Mouse (Mus musculus): ENCODE measurements around the gene Dusp1. TPM values are rescaled to one million over a fixed set of nuclear protein-coding genes. Genes with fewer than 3 reads are reported as not detected.

Gene Dusp1
- polyA plus RNA-seq, 1 experiment from 2014 or later: 26.1 TPM

DNA sequence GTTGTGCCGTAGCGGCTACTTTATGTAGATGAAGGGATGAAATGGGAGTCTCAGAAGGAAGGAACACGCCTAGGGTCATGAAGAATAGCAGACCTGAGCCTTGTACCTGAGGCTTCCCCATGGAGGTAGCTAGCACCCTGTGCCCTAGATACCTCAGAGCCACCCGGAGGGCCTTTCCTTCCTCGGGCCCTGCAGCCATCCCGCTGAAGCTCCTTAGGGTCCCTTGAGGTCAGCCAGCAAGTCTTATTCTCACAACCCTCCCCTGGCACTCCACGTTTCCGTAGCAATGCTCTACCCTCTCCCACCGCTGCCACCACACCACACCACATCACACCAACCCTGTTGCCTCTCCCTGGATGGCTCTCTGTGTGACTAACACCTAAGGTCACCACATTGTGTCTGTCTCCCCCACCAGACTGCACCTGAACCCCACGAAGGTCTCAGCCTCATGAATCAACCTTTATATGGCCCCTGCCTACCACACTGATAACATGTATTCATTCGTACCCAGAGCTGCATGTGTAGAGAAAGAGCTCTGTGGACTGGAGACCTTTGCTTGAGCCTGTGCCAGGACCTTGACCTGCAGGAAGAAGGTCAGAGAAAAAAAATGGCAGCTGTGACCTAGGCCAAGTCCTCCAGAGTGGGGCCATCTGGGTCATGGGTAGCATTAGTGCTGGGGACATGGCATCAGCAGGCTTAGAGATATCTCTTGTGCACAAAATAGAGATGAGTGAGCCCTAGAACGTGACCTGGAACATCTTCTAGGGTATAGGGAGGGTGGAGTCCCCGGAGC lies 93.6 kb downstream of the Dusp1 start:
- Histone ChIP-seq H3K4me1 (0 out of 2 replicates have a peak, but pooled peaks cover 12% of the 10 kb centered on the region), H3K9me3 (replicated peaks) (no peaks in the 10 kb centered on the region), H3K4me3 (no peak overlapping the region), H3K27me3 (ENCODE audit: low read depth, poor library complexity, severe bottlenecking) (0 out of 2 replicates have a peak, but pooled peaks cover 14% of the 10 kb centered on the region), H3K27ac (no peak overlapping the region), H3K36me3 (no peaks in the 10 kb centered on the region)
- DNase-seq (ENCODE audit: low spot score): no peak
- WGBS: 86% methylated on average over 13 of the region's 13 CpGs

DNA sequence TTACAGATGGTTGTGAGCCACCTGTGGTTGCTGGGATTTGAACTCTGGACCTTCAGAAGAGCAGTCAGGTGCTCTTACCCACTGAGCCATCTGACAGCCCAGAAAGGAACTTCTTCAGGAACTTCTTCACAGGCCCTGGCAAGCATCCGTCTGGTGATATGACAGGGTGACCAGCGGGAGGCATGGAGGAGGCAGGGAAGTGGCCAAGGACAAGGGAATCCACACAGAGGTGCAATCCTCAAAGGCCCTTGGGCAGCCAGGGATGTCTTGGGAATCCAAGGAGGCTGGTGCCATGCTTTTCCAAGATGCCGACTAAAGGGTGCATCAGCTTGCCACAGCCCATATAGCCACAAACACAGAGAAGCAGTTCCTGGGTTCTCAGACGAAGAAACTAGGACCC lies 94.3 kb downstream of the Dusp1 start:
- H3K9me3 ChIP-seq (replicated peaks): no peaks in the 10 kb centered on the region
- H3K27ac ChIP-seq: no peak overlapping the region
- WGBS: 89% methylated on average over 4 of the region's 4 CpGs
- 0 out of 2 replicates have a peak, but pooled peaks cover 14% of the 10 kb centered on the region for H3K27me3 ChIP-seq (ENCODE audit: low read depth, poor library complexity, severe bottlenecking)
- H3K36me3 ChIP-seq: no peaks in the 10 kb centered on the region
- 0 out of 2 replicates have a peak, but pooled peaks cover 12% of the 10 kb centered on the region for H3K4me1 ChIP-seq
- H3K4me3 ChIP-seq: no peak overlapping the region
- DNase-seq (ENCODE audit: low spot score): no peak

DNA sequence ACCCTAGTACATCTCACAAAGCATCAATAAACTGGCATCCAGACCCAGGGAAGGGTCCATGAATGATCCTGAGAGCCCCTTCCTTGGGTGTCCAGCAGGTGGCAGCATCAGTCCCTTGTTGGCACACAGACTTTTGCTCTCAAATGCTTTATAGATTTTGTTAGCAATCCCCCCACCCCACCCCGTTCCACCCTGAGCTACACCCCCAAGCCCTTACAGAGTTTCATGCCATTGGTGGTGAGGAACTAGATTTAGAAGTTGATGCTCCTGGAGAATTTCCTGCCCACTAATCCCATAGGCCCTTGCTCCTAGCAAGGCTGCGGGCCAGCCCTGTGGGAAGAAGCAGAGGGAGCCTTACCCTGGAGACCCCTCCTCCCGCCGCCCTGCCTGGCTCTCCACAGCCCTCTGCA lies 95.2 kb downstream of the Dusp1 start:
- WGBS: 10% methylated on average over 4 of the region's 4 CpGs
- DNase-seq (ENCODE audit: low spot score): peak; percentile 91
- no peaks in the 10 kb centered on the region for H3K9me3 ChIP-seq (replicated peaks)
- H3K27ac ChIP-seq: peak overlapping the region; percentile 66; the same call in 1 of the 2 replicates
- peak overlapping the region; percentile 29 for H3K4me3 ChIP-seq
- 0 out of 2 replicates have a peak, but pooled peaks cover 12% of the 10 kb centered on the region for H3K4me1 ChIP-seq
- H3K36me3 ChIP-seq: no peaks in the 10 kb centered on the region
- 0 out of 2 replicates have a peak, but pooled peaks cover 14% of the 10 kb centered on the region for H3K27me3 ChIP-seq (ENCODE audit: low read depth, poor library complexity, severe bottlenecking)

DNA sequence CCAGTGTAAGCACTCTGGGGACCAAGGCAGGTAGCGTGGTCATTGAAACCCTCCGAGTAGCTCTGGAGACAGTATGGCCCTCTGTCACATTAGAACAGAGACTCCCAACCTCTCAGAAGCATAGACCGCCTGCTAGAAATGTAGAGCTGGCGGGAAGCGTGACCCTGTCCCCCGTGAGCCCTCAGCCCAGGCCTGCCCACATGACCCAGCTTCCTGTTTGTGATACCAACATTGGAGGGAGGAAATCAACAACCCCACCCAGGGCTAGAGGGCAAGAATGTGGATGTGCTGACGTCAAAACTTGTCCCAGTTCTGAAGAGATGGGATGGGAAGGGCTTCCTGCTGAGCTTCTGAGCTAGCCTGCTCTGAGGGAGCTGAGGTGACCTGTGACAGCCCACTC lies 97.0 kb downstream of the Dusp1 start:
- Histone ChIP-seq H3K27ac (no peak overlapping the region; the same call in 1 of the 2 replicates), H3K36me3 (no peaks in the 10 kb centered on the region), H3K27me3 (ENCODE audit: low read depth, poor library complexity, severe bottlenecking) (0 out of 2 replicates have a peak, but pooled peaks cover 14% of the 10 kb centered on the region), H3K4me1 (0 out of 2 replicates have a peak, but pooled peaks cover 12% of the 10 kb centered on the region), H3K4me3 (no peak overlapping the region), H3K9me3 (replicated peaks) (no peaks in the 10 kb centered on the region)
- 66% methylated on average over 7 of the region's 7 CpGs for WGBS
- no peak for DNase-seq (ENCODE audit: low spot score)

DNA sequence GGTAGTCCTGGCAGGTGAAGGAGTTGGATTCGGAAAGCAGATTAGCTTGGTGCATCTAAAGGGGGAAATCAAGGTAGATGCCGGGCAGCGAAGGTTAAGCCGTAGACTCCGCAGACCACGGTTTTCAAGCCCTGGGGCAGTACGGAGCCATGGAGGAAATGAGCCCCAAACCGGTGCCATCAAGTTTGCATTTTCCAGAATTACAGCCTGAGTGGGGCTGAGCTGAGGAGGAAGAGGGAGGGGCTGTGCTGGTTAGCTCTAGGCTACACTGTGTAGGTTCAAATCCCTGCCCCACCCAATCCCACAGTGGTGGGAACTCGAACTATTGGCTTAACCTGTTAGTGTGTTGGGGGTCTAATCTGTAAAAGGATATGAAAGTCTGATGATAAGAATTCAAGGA lies 97.4 kb downstream of the Dusp1 start:
- no peak for DNase-seq (ENCODE audit: low spot score)
- Histone ChIP-seq H3K36me3 (no peaks in the 10 kb centered on the region), H3K4me1 (0 out of 2 replicates have a peak, but pooled peaks cover 9% of the 10 kb centered on the region), H3K9me3 (replicated peaks) (no peaks in the 10 kb centered on the region), H3K4me3 (no peak overlapping the region), H3K27ac (no peak overlapping the region), H3K27me3 (ENCODE audit: low read depth, poor library complexity, severe bottlenecking) (0 out of 2 replicates have a peak, but pooled peaks cover 9% of the 10 kb centered on the region)
- 81% methylated on average over 9 of the region's 9 CpGs for WGBS

DNA sequence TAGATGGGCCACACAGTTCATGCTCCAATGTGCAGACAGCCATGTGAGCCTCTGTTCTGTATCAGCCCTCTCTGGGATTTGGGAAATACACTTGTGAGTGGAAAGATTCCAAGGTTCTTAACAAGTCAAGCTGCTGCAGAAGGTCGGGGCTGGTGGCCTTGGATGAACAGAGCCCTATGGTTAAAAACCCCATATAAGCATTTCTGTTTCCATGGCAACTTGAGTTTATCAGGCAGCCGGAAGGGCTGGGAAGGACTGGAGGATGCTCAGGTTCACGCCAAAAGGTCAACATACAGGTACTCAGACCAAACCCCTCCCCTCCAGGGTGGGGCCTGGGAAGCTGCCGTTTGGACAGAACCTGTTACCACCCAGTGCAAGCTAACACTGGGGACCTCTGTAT lies 97.9 kb downstream of the Dusp1 start:
- Histone ChIP-seq H3K9me3 (replicated peaks) (no peaks in the 10 kb centered on the region), H3K4me1 (0 out of 2 replicates have a peak, but pooled peaks cover 8% of the 10 kb centered on the region), H3K36me3 (no peaks in the 10 kb centered on the region), H3K27ac (no peak overlapping the region), H3K27me3 (ENCODE audit: low read depth, poor library complexity, severe bottlenecking) (0 out of 2 replicates have a peak, but pooled peaks cover 8% of the 10 kb centered on the region), H3K4me3 (no peak overlapping the region)
- WGBS: 58% methylated on average over 4 of the region's 4 CpGs
- DNase-seq (ENCODE audit: low spot score): no peak

DNA sequence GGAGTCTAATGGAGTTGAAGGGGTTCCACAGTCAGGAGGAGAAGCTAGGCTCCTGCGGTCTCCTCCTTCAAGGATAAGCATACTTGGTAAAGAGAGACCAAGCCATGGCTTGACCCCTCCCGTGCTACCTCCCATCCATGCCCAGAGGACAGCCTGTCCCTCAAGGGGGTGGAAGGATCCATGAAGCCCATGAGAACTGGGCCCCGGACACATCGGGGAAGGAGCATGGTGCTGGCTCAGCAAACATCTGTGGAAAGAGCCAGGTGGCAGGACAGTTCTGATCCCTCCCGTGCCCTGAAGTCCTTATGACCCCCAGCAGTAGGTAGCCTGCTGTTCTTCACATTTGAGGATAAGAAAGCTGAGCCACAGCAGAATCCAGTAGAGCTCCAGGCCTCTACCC lies 98.5 kb downstream of the Dusp1 start:
- WGBS: 90% methylated on average over 5 of the region's 5 CpGs
- no peak for DNase-seq (ENCODE audit: low spot score)
- H3K36me3 ChIP-seq: no peaks in the 10 kb centered on the region

DNA sequence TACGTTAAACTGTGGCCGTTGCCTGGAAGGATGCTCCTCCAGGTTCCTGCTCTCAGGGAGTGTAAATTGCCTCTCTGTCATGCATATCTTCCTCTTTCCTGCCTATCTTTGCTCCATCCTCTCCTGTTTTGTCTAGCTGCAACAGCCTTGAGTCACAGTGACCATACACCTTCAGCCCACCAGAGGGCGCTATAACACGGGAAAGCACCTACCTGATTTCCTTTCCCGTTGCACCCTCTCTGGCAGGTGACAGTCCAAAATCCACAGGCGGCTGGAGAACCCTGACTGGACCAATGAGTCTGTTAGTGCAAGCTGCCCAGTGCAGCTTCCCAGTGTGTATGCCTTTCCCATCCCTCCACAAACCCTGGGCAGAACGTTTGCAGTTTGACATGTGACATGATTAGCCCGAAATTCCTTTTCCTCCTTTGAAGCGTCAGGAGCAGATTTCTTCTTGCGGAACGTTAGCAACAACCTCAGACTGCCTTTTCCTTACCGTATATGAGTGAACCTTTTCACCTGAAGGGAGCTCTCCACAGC lies 99.2 kb downstream of the Dusp1 start:
- Histone ChIP-seq H3K27ac (no peak overlapping the region), H3K27me3 (ENCODE audit: low read depth, poor library complexity, severe bottlenecking) (0 out of 2 replicates have a peak, but pooled peaks cover 13% of the 10 kb centered on the region), H3K4me3 (no peak overlapping the region), H3K36me3 (no peaks in the 10 kb centered on the region), H3K4me1 (0 out of 2 replicates have a peak, but pooled peaks cover 8% of the 10 kb centered on the region), H3K9me3 (replicated peaks) (no peaks in the 10 kb centered on the region)
- 35% methylated on average over 12 of the region's 12 CpGs for WGBS
- peak; percentile 87 for DNase-seq (ENCODE audit: low spot score)

More for the DNA sequence above, 98.5 kb downstream of the Dusp1 start:
- Histone ChIP-seq H3K9me3 (replicated peaks) (no peaks in the 10 kb centered on the region), H3K27me3 (ENCODE audit: low read depth, poor library complexity, severe bottlenecking) (0 out of 2 replicates have a peak, but pooled peaks cover 12% of the 10 kb centered on the region), H3K4me1 (0 out of 2 replicates have a peak, but pooled peaks cover 8% of the 10 kb centered on the region), H3K27ac (no peak overlapping the region), H3K4me3 (no peak overlapping the region)

DNA sequence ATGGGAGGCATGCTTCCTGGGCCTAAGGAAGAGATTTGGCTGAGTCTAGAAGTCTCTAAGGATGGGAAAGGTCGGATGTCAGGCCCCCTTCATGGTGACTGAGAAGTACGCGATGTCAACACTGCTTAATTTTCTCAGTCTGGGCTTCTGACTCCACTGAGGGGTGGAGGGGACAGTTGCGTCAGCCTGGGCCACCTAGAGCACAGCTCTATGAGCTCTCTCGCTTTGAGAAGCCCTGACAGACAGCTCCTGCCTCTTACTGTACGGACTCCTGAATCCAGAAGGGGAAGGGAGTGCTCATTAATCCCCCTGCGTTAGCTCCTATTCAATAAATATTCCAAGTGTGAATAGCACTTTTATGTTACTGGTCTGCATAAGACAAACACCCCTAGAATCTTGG lies 103.9 kb downstream of the Dusp1 start:
- Histone ChIP-seq H3K27ac (no peak overlapping the region), H3K36me3 (no peaks in the 10 kb centered on the region), H3K9me3 (replicated peaks) (no peaks in the 10 kb centered on the region), H3K4me3 (no peak overlapping the region), H3K4me1 (0 out of 2 replicates have a peak, but pooled peaks cover 3% of the 10 kb centered on the region), H3K27me3 (ENCODE audit: low read depth, poor library complexity, severe bottlenecking) (0 out of 2 replicates have a peak, but pooled peaks cover 5% of the 10 kb centered on the region)
- WGBS: 69% methylated on average over 7 of the region's 7 CpGs
- no peak for DNase-seq (ENCODE audit: low spot score)

DNA sequence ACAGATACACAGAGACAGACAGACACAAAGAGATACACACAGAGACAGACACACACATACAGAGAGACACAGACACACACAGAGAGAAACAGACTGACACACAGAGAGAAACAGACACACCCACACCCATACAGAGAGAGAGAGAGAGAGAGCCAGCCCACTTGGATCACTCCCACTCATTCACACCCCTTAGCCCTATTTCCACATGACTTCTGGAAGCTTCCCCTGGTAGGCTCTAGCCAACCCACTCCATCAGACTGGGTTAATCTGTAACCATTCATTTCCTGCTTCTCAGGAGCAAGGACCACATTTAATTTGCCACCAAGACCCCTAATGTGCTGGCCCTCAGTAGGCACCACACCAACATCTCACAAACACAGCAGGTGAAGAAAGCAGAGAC lies 104.4 kb downstream of the Dusp1 start:
- no peak for DNase-seq (ENCODE audit: low spot score)
- Histone ChIP-seq H3K4me1 (0 out of 2 replicates have a peak, but pooled peaks cover 3% of the 10 kb centered on the region), H3K27ac (no peak overlapping the region), H3K27me3 (ENCODE audit: low read depth, poor library complexity, severe bottlenecking) (0 out of 2 replicates have a peak, but pooled peaks cover 6% of the 10 kb centered on the region), H3K4me3 (no peak overlapping the region), H3K36me3 (no peaks in the 10 kb centered on the region), H3K9me3 (replicated peaks) (no peaks in the 10 kb centered on the region)
